Mouse (Mus musculus) forebrain, embryonic 10.5 days (tissue): ENCODE results near the gene Rbbp8nl. TPM values are rescaled to one million over a fixed set of nuclear protein-coding genes. Genes with fewer than 3 reads are reported as not detected.

Experiments
- DNase-seq: peaks from one replicate; pipeline ENCODE4 v3.0.0-alpha.2; 2017; ENCODE audit warnings: low spot score; ENCODE audit errors: extremely low spot score
- H3K27ac ChIP-seq: fragments of 300-500 bp; sonication (generic); 2 replicates; pipeline ENCODE4 v1.5.1; 2016; ENCODE audit warnings: mild to moderate bottlenecking
- H3K27me3 ChIP-seq: fragments of 300-500 bp; sonication (generic); 2 replicates; pipeline ENCODE4 v1.6.1; 2016; ENCODE audit warnings: mild to moderate bottlenecking; ENCODE audit not compliant: poor library complexity, severe bottlenecking
- H3K36me3 ChIP-seq: fragments of 300-500 bp; sonication (generic); replicated peaks from 2 replicates; pipeline ENCODE4 v1.6.1; 2016; ENCODE audit warnings: mild to moderate bottlenecking, moderate library complexity
- H3K4me1 ChIP-seq: fragments of 300-500 bp; sonication (generic); 2 replicates; pipeline ENCODE4 v1.6.1; 2016
- H3K4me3 ChIP-seq: fragments of 300-500 bp; sonication (generic); 2 replicates; pipeline ENCODE4 v1.5.1; 2016; ENCODE audit warnings: mild to moderate bottlenecking, moderate library complexity
- H3K9me3 ChIP-seq: fragments of 300-500 bp; sonication (generic); 2 replicates; pipeline ENCODE4 v1.6.1; 2016; ENCODE audit warnings: mild to moderate bottlenecking, moderate library complexity
- WGBS: fragments of 180-500 bp; shearing (Covaris S2); methylation state at CpG from one replicate; pipeline ENCODE4 v1.1.7; 2016; 5-methylcytosine and 5-hydroxymethylcytosine counted together
- polyA plus RNA-seq: library from polyadenylated mRNA; unstranded; fragments of >200 nt; fragmentation: Nextera tagmentation; extraction: Ambion mirVana; gene quantifications from 2 replicates; pipeline ENCODE4 v1.2.1, GENCODE M21; 2016

Rbbp8nl gene
- polyA plus RNA-seq, 1 experiment from 2014 or later = 0.35 TPM

DNA sequence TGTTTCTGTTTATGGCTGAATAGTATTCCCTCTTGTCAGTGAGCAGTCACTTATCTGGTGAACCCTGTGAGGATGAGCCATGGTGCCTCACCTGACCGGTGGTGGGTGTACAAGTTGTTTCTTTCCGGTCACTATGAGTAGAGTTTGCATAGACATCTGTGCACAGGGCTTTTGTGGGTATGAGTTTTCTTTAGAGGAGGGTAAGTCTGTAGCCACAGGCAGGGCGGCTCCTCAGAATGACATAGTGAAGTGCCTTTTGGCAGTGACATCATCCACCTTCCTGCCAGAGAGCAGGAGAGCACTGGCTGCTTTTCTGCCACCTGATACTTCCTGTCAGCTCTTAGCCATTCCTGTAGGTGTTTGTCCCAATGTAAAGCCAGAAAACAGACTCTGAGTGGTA, 15.8 kb upstream of the Rbbp8nl start:
- 89% methylated on average over 3 of the region's 3 CpGs for WGBS
- no peak overlapping the region for H3K4me3 ChIP-seq
- no peaks in the 10 kb centered on the region for H3K27me3 ChIP-seq
- no peaks in the 10 kb centered on the region for H3K36me3 ChIP-seq
- DNase-seq = no peak
- H3K9me3 ChIP-seq = no peaks in the 10 kb centered on the region; the same call in 1 of the 2 replicates
- no peak overlapping the region for H3K27ac ChIP-seq
- H3K4me1 ChIP-seq = no peaks in the 10 kb centered on the region

DNA sequence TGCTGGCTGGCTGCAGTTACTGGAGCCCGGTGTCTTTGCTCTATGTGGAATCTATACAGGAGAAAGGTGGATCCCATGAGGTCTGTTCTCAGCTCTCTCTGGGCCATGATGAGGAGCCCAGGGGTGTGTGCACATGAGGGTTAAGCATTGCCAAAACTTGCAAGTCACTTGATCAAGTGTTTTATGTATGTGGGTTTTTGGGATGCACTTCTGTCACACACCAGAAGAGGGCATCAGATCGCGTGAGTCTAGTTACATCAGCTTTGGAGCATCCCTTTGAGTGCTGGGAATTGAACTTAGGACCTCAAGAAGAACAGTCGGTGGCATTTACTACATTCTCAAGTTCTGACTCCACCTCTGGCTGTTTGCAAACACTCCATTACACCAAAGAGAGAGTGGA, 14.9 kb upstream of the Rbbp8nl start:
- no peak for DNase-seq

DNA sequence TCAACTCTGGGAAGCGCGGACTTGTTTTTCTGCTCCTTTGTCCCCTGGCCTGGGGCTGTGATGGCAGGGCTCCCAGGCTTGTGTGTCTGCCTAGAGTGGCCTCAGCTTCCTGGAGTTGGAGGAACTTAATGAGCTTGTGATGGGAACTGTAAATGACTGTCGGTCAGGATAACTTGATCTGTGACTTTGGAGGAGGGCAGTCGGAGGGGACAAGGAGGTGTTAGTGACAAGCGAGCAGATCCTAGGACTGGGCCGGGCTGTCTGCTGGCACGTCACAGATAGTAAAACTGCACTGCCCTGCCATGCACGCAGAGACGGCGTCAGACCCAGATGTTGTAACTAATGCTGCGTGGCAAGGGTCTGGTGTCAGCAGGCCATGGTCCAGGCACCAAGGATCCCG, 13.8 kb upstream of the Rbbp8nl start:
- Histone ChIP-seq H3K4me3 (no peak overlapping the region), H3K36me3 (no peaks in the 10 kb centered on the region), H3K27me3 (no peaks in the 10 kb centered on the region), H3K27ac (no peak overlapping the region), H3K9me3 (no peaks in the 10 kb centered on the region; the same call in 1 of the 2 replicates), H3K4me1 (no peaks in the 10 kb centered on the region)
- no peak for DNase-seq
- 92% methylated on average over 12 of the region's 12 CpGs for WGBS

More for the DNA sequence above, 14.9 kb upstream of the Rbbp8nl start:
- H3K4me1 ChIP-seq = no peaks in the 10 kb centered on the region
- H3K36me3 ChIP-seq = no peaks in the 10 kb centered on the region
- H3K4me3 ChIP-seq = no peak overlapping the region
- no peaks in the 10 kb centered on the region for H3K27me3 ChIP-seq
- H3K9me3 ChIP-seq = no peaks in the 10 kb centered on the region; the same call in 1 of the 2 replicates
- H3K27ac ChIP-seq = no peak overlapping the region
- WGBS = 59% methylated on average over 4 of the region's 4 CpGs

DNA sequence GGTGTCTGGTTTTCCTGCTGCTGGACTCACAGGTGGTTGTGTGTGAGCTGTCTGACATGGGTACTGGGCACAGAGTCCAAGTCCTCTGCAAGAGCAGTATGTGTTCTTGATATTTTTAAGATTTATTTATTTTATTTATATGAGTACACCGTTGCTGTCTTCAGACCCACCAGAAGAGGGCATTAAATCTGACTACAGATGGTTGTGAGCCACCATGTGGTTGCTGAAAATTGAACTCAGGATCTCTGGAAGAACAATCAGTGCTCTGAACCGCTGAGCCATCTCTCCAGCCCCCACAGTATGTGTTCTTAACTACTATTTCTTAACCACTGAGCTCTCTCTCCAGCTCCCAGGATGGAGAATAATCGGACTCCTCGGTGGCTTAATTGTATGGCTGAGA, 12.5 kb upstream of the Rbbp8nl start:
- Histone ChIP-seq H3K4me3 (no peak overlapping the region), H3K27me3 (no peaks in the 10 kb centered on the region), H3K36me3 (no peaks in the 10 kb centered on the region), H3K4me1 (no peaks in the 10 kb centered on the region), H3K9me3 (no peaks in the 10 kb centered on the region; the same call in 1 of the 2 replicates), H3K27ac (no peak overlapping the region)
- 78% methylated on average over 4 of the region's 4 CpGs for WGBS
- no peak for DNase-seq

GRCm38 (mm10) chr2:180300771-180301170, 11.1 kb upstream of the Rbbp8nl start:
- Histone ChIP-seq H3K27ac (no peak overlapping the region), H3K4me3 (no peak overlapping the region), H3K9me3 (no peaks in the 10 kb centered on the region; the same call in 1 of the 2 replicates), H3K4me1 (no peaks in the 10 kb centered on the region), H3K36me3 (no peaks in the 10 kb centered on the region), H3K27me3 (no peaks in the 10 kb centered on the region)
- WGBS = 74% methylated on average over 5 of the region's 5 CpGs
- DNase-seq = no peak

DNA sequence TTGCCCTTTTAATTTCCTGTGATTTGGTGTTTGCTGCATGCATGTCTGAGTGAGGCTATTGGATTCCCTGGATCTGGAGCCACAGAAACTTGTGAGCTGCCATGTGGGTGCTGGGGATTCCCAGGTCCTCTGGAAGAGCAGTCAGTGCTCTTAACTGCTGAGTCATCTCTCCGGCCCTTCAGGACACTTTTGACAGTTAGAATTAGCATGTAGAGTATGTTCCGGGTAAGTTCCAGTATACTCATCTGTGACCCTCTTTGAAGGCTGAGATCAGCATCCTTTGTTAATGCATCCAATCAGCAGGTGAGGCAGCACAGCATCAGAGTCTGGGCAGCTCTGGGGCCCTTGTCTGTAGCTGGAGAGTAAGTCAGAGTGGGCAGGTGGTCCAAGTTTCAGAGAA, 10.6 kb upstream of the Rbbp8nl start:
- 83% methylated on average over 2 of the region's 2 CpGs for WGBS
- Histone ChIP-seq H3K27me3 (no peaks in the 10 kb centered on the region), H3K4me1 (no peaks in the 10 kb centered on the region), H3K27ac (no peak overlapping the region), H3K36me3 (no peaks in the 10 kb centered on the region), H3K9me3 (no peaks in the 10 kb centered on the region; the same call in 1 of the 2 replicates), H3K4me3 (no peak overlapping the region)
- DNase-seq = no peak

DNA sequence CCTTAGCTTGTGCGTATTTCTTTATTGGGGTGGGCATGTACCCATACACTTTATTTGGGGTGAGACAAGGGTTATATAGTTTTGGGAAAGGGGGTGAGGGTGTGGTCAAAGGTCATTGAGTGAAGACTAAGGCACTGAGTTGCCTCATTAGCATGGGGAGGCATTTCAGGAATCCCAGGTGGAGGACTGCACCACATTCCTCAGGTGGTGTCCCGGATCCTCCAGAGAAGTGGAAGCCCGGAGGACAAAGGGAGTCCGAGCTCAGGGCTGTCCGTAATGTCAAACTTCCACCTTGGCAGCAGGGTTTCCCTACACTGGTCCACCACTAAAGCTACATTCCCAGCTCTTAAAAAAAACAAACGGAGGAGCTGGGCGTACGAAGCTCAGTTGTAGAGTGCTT, 3.2 kb upstream of the Rbbp8nl start:
- Histone ChIP-seq H3K27ac (no peak overlapping the region), H3K9me3 (no peaks in the 10 kb centered on the region), H3K4me3 (no peak overlapping the region), H3K4me1 (peaks cover 14% of the 10 kb centered on the region), H3K27me3 (peaks cover 13% of the 10 kb centered on the region), H3K36me3 (no peaks in the 10 kb centered on the region)
- WGBS = 81% methylated on average over 8 of the region's 8 CpGs
- no peak for DNase-seq

- DNase-seq = no peak
- no peaks in the 10 kb centered on the region for H3K9me3 ChIP-seq
Measured at GRCm38 (mm10) chr2:180292026-180292425, 2.3 kb upstream of the Rbbp8nl start.

GRCm38 (mm10) chr2:180291566-180291965, 1.9 kb upstream of the Rbbp8nl start:
- H3K27me3 ChIP-seq = peaks cover 13% of the 10 kb centered on the region
- H3K36me3 ChIP-seq = no peaks in the 10 kb centered on the region
- WGBS = 81% methylated on average over 5 of the region's 5 CpGs
- H3K9me3 ChIP-seq = no peaks in the 10 kb centered on the region
- H3K4me3 ChIP-seq = no peak overlapping the region
- DNase-seq = no peak
- peaks cover 14% of the 10 kb centered on the region for H3K4me1 ChIP-seq
- no peak overlapping the region for H3K27ac ChIP-seq

More at GRCm38 (mm10) chr2:180292026-180292425, 2.3 kb upstream of the Rbbp8nl start:
- Histone ChIP-seq H3K4me1 (peaks cover 14% of the 10 kb centered on the region), H3K27me3 (peaks cover 13% of the 10 kb centered on the region), H3K27ac (no peak overlapping the region), H3K4me3 (no peak overlapping the region), H3K36me3 (no peaks in the 10 kb centered on the region)
- WGBS = 88% methylated on average over 4 of the region's 4 CpGs

GRCm38 (mm10) chr2:180290503-180290902, 824 bp upstream of the Rbbp8nl start:
- Histone ChIP-seq H3K9me3 (no peaks in the 10 kb centered on the region), H3K27ac (no peak overlapping the region), H3K27me3 (peaks cover 13% of the 10 kb centered on the region), H3K4me3 (no peak overlapping the region), H3K36me3 (no peaks in the 10 kb centered on the region), H3K4me1 (peaks cover 14% of the 10 kb centered on the region)
- no peak for DNase-seq
- 67% methylated on average over 6 of the region's 6 CpGs for WGBS

DNA sequence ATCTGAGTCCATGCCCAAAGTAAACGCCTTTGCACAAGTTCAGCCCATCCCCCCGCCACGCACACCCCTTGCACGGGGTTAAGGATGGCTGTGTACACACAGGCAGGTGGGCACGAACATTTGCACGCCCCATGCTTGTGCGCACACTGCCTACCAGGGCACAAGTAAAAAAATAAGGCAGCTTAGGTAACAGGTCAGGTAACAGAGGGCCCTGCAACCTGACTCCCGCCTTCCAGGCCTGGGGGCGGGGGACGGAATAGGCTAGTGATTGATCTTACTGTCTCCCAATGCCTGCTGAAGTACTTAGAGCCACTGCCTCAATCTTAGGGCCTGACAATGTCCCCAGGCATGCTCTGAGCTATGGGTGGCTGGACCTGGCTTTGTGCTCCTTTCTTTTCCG, 713 bp downstream of the Rbbp8nl start:
- no peaks in the 10 kb centered on the region for H3K9me3 ChIP-seq
- H3K27me3 ChIP-seq = peaks cover 13% of the 10 kb centered on the region
- DNase-seq = no peak
- no peak overlapping the region for H3K4me3 ChIP-seq
- no peaks in the 10 kb centered on the region for H3K36me3 ChIP-seq
- H3K4me1 ChIP-seq = peaks cover 14% of the 10 kb centered on the region
- H3K27ac ChIP-seq = peak overlapping the region; percentile 20; the same call in 1 of the 2 replicates
- WGBS = 52% methylated on average over 11 of the region's 11 CpGs

DNA sequence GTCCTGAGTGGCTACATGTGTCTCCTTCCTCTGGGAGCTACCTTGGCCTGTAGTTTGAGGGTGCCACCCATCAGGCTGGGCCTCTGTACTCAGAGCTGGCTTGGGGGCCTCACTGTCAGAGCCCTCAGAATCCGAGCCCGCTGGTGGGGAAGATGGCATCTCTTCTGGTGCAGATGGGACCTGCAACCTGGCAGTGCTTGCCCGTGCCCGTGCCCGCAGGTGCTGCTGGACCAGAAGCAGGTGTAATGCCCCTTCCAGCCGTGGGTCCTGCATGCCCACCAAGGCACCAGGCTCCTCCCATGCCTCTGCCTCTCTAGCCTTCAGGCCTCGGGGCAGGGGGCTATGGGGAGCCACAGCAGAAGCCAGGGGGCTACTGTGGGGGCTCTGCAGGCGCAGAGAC, 10.4 kb downstream of the Rbbp8nl start:
- H3K4me1 ChIP-seq = peaks cover 12% of the 10 kb centered on the region
- 84% methylated on average over 8 of the region's 8 CpGs for WGBS
- 0 out of 2 replicates have a peak overlapping the region, but pooled peaks have one; percentile 35 for H3K27ac ChIP-seq
- DNase-seq = no peak
- H3K4me3 ChIP-seq = no peak overlapping the region
- no peaks in the 10 kb centered on the region for H3K36me3 ChIP-seq
- peaks cover 21% of the 10 kb centered on the region for H3K27me3 ChIP-seq
- H3K9me3 ChIP-seq = no peaks in the 10 kb centered on the region

- Histone ChIP-seq H3K36me3 (no peaks in the 10 kb centered on the region), H3K9me3 (no peaks in the 10 kb centered on the region), H3K4me1 (peaks cover 20% of the 10 kb centered on the region), H3K4me3 (no peak overlapping the region), H3K27ac (no peak overlapping the region), H3K27me3 (peaks cover 27% of the 10 kb centered on the region)
- WGBS = 68% methylated on average over 8 of the region's 8 CpGs
- no peak for DNase-seq
Measured at GRCm38 (mm10) chr2:180277773-180278320, 11.8 kb downstream of the Rbbp8nl start.

DNA sequence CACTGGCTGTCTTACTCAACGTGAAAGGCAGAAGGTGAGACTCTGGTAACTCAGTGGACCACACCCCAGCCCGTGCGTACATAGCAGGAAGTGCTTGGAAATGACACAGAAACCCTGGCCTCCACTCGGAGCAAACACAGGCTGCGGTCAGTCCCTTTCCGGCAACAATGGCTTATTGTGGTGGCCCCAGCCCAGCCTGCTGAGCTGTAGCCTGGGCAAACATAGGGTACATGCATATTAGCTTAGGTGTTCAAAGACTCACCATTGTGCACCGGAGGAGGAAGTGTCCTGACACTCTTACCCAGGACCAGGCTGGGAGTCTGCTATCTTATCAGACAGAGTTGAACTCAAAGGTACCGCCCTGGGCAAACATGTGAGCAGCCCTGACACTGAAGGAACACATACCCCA, 12.8 kb downstream of the Rbbp8nl start:
- no peak for DNase-seq
- peaks cover 27% of the 10 kb centered on the region for H3K27me3 ChIP-seq
- peaks cover 30% of the 10 kb centered on the region for H3K4me1 ChIP-seq
- no peak overlapping the region for H3K4me3 ChIP-seq
- no peak overlapping the region for H3K27ac ChIP-seq
- no peaks in the 10 kb centered on the region for H3K36me3 ChIP-seq
- WGBS = 72% methylated on average over 8 of the region's 8 CpGs
- no peaks in the 10 kb centered on the region for H3K9me3 ChIP-seq
